Mouse (Mus musculus) lung, postnatal 4 days (tissue): Measurements from ENCODE around the gene Mmp21.
A peak's percentile ranks its signal among the peaks of the same experiment; 100 is the strongest.
"Not testable (repeated sequence)": the region's sequence is repeated elsewhere in the genome, so short reads cannot be mapped to it uniquely, and the experiment has no call there.

Experiments used
- DNase-seq, 2 experiments: peaks; one replicate each; pipeline ENCODE4 v3.0.0; 2021

The Mmp21 gene

GRCm38 (mm10) chr7:133679961-133680360 is at the start of gene Mmp21:
Mmp21 (minus strand) TSS chr7:133680061.
- DNase-seq: peak in 1 of 2 experiments; percentile 15

- DNase-seq: no peak
These were observed 49.5 kb upstream of the Mmp21 start for GRCm38 (mm10) chr7:133729351-133729750.

GRCm38 (mm10) chr7:133727027-133727426 is 47.2 kb upstream of the Mmp21 start:
- DNase-seq: no peak

GRCm38 (mm10) chr7:133725571-133725970 is 45.7 kb upstream of the Mmp21 start:
- peak; percentile 26 to 73 for DNase-seq

GRCm38 (mm10) chr7:133724844-133725243 is 45.0 kb upstream of the Mmp21 start:
- no peak for DNase-seq

- no peak for DNase-seq
These were observed 40.8 kb upstream of the Mmp21 start for GRCm38 (mm10) chr7:133720616-133721015.

- DNase-seq: no peak
These were observed 38.7 kb upstream of the Mmp21 start for GRCm38 (mm10) chr7:133718580-133718979.

GRCm38 (mm10) chr7:133715387-133715786 is 35.5 kb upstream of the Mmp21 start:
- no peak for DNase-seq

GRCm38 (mm10) chr7:133707301-133707700 is 27.4 kb upstream of the Mmp21 start:
- no peak for DNase-seq

GRCm38 (mm10) chr7:133703906-133704305 is 24.0 kb upstream of the Mmp21 start:
- DNase-seq: no peak

- DNase-seq: no peak
These were observed 22.5 kb upstream of the Mmp21 start for GRCm38 (mm10) chr7:133702333-133702732.

GRCm38 (mm10) chr7:133701366-133701765 is 21.5 kb upstream of the Mmp21 start:
- no peak for DNase-seq

GRCm38 (mm10) chr7:133699885-133700284 is 20.0 kb upstream of the Mmp21 start:
- DNase-seq: no peak

- DNase-seq: no peak
These were observed 18.3 kb upstream of the Mmp21 start for GRCm38 (mm10) chr7:133698021-133698709.

GRCm38 (mm10) chr7:133685644-133686043 is 5.8 kb upstream of the Mmp21 start:
- not testable (repeated sequence) for DNase-seq

- no peak for DNase-seq
These were observed 4.8 kb upstream of the Mmp21 start for GRCm38 (mm10) chr7:133684701-133685100.

- no peak for DNase-seq
These were observed 4.2 kb upstream of the Mmp21 start for GRCm38 (mm10) chr7:133684110-133684509.

GRCm38 (mm10) chr7:133683626-133684025 is 3.8 kb upstream of the Mmp21 start:
- DNase-seq: no peak

- DNase-seq: no peak
These were observed 422 bp downstream of the Mmp21 start for GRCm38 (mm10) chr7:133679439-133679838.

GRCm38 (mm10) chr7:133678716-133679115 is 1.1 kb downstream of the Mmp21 start:
- DNase-seq: peak in 1 of 2 experiments; percentile 17

- DNase-seq: no peak
These were observed 3.9 kb downstream of the Mmp21 start for GRCm38 (mm10) chr7:133676002-133676401.

GRCm38 (mm10) chr7:133670846-133671245 is 9.0 kb downstream of the Mmp21 start:
- DNase-seq: no peak

- DNase-seq: no peak
These were observed 9.9 kb downstream of the Mmp21 start for GRCm38 (mm10) chr7:133669946-133670345.

- DNase-seq: no peak
These were observed 10.8 kb downstream of the Mmp21 start for GRCm38 (mm10) chr7:133669071-133669470.

- DNase-seq: no peak
These were observed 17.4 kb downstream of the Mmp21 start for GRCm38 (mm10) chr7:133662467-133662866.
